Mouse (Mus musculus): ENCODE measurements around the gene Olfr1394. TPM values are rescaled to one million over a fixed set of nuclear protein-coding genes. Genes with fewer than 3 reads are reported as not detected.
"Not testable (repeated sequence)": the region's sequence is repeated elsewhere in the genome, so short reads cannot be mapped to it uniquely, and the experiment has no call there.

The Olfr1394 gene
- total RNA-seq, 2 experiments from 2014 or later: not detected

GRCm38 (mm10) chr11:49187701-49188100 is 33.5 kb downstream of the Olfr1394 start:
- no peak for DNase-seq
- intact Hi-C loops (cut with DNase I): loop anchor here (5.0 kb wide), 1 partner anchor 85 kb away; no protein-coding TSS in a partner anchor

DNA sequence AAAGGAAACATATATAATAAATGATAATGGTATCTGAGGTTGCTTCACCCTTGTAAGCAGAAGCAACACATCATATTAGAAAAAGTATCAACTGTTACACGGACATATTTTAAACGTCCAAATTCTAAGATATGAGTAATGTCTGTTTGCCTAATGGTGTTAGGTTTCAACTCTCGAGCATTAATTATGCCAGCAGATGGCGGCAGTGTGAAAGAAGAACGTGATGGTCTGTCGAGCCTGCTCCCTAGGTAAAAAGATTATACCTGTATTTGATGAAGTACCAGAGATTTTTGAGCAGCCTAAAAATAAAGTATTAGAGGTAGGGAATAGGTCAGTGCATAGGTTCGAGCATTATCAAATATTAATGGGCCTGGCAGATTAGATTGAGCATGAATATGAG is 35.6 kb downstream of the Olfr1394 start:
- intact Hi-C loops (cut with DNase I): loop anchor here (5.0 kb wide), 1 partner anchor 83 kb away; no protein-coding TSS in a partner anchor

GRCm38 (mm10) chr11:49191083-49191482 is 36.9 kb downstream of the Olfr1394 start:
- intact Hi-C loops (cut with DNase I): no loop called here
- no peak for DNase-seq

More for the DNA sequence above, 35.6 kb downstream of the Olfr1394 start:
- DNase-seq: peak; percentile 57

DNA sequence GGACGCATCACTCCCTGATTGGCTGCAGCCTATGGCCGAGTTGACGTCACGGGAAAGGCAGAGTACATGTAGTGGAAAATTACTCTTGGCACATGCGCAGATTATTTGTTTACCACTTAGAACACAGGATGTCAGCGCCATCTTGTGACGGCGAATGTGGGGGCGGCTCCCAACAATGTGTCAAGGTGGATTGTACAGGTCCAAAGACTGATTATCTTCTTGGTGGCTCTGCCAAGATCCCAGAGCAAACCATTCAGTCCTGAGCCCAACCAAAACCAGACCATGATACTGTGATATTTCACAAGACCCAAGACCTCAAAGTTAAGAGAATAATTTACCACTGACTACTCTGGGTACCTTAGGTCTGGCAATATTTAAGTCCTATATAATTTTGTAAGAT is 40.6 kb downstream of the Olfr1394 start:
- intact Hi-C loops (cut with DNase I); DNase-seq: not testable (repeated sequence)

- DNase-seq: no peak
- intact Hi-C loops (cut with DNase I): no loop called here
Measured at GRCm38 (mm10) chr11:49195819-49196322, 41.7 kb downstream of the Olfr1394 start.

GRCm38 (mm10) chr11:49200666-49201065 is 46.5 kb downstream of the Olfr1394 start:
- intact Hi-C loops (cut with DNase I): no loop called here
- no peak for DNase-seq

DNA sequence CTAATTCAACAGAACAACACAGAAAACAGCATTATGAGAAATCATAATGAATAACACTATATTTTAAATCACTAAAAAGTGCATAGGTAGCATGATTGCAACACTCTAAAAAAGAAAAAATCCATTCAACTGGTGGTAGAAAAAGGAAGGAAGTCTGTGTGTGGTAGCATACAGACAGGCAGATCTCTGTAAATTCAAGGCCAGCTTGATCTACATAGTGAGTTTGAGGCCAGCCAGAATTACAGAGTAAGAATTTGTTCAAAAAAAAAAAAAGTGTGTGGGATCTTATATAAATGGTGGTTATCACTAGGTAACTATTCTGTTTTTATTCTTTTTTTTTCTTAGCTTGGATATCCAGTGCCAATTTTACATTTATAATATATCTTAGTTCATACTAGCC is 47.0 kb downstream of the Olfr1394 start:
- DNase-seq: no peak
- intact Hi-C loops (cut with DNase I): no loop called here

- no peak for DNase-seq
- intact Hi-C loops (cut with DNase I): no loop called here
Measured at GRCm38 (mm10) chr11:49202071-49202470, 47.9 kb downstream of the Olfr1394 start.

DNA sequence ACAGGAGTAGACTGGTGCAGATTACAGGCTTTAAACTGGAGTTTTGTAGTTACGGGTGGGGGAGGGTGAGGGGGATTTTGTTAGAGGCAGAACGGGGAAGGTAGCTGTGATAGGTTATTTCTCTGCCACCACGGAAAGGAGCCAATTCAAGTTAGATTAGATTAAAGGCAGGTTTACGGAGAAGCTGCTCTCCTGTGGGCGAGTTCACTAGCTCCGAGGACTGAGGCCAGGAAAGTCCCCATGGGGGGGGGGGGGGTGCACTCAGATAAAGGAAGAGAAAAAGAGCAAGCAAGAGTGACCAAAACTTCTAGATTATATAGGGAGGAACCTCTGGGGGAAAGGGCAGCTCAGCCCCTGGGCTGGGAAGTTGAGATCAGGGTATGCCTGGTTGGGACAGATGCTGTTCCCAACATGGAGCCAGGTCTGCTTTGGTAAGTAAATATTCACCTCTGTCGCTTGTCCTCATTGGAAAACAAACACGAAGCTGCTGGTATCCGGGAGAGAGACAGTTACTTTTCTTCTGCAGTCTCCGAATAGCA is 48.4 kb downstream of the Olfr1394 start:
- intact Hi-C loops (cut with DNase I): no loop called here
- peak; percentile 12 for DNase-seq

DNA sequence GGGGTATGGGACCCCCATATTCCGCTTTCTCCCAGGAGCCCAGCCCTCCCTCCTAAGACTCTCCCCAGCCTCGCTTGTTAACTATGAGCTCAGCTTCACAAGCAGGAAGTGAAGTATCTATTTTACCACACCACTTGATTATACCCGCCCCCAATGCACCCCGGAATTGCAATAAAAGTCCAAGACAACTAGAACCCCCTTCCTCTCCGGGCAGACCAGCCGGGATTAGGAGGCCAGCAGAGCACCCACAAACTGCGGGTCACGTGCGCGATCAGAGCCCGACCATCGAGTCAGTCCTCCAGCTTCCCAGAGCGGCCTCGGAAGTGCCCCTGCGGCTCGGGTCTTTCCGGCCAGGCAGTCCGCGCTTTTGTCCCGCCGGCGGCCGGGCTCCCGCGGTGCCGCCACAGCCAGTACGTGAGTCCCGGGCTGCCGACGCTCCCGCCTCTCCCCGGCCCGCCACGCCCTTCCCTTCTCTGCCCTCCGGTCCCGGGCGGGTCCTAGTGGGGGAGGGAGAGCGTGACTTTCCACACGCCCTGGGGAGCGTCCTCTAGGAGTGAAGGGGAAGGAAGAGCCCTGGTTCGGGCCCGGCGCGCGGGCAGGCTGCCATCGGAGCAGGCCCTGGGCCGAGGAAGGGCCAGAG is 49.1 kb downstream of the Olfr1394 start, which contains the start of gene Zfp62:
TSS of gene Zfp62 (plus strand) at position 164 of the 640 bp plus-strand sequence.
- DNase-seq: peak; percentile 93
- intact Hi-C loops (cut with DNase I): no loop called here

- DNase-seq: peak; percentile 58
- intact Hi-C loops (cut with DNase I): no loop called here
Measured at GRCm38 (mm10) chr11:49203771-49204497, 49.8 kb downstream of the Olfr1394 start.

DNA sequence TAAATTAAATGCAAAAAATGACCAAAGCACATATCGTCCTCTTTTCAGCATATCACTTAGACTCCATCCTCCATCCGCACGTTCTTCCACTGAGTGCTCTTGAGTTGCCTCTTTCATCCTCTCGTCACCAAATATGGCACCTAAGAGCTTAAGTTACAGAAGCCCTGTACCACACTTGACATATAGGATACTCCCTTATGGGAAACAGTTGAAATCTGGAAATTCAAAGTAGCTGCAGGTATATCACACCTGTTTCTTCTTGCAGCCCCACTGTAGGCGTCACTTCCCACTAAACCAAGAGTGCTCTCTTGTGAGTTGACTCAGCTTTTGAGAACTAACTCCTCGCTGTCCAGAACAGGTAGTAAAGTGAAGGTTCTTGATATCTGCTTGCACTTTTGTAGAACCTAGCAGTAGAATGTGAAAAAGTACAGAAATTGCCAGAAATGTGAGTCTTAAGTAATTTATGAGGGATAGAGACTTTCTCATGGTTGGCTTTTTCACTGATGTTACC is 51.0 kb downstream of the Olfr1394 start:
- intact Hi-C loops (cut with DNase I): loop anchor here (5.0 kb wide), 1 partner anchor 37 kb away; the partner anchor contains the start of gene Mgat1
- no peak for DNase-seq

GRCm38 (mm10) chr11:49207495-49207894 is 53.3 kb downstream of the Olfr1394 start:
- intact Hi-C loops (cut with DNase I): loop anchor here (5.0 kb wide), 1 partner anchor 35 kb away; the partner anchor contains the start of gene Mgat1
- no peak for DNase-seq

Other genes with a start within 250 kb of the Olfr1394 start
- 1 to 10 TPM in 1 of 2 experiments, under 1 TPM in 1; 0.60 to 1.0 TPM for gene Psme2b, start 208.2 kb upstream of the Olfr1394 start, total RNA-seq (2021)
- gene Olfr56, start 175.5 kb upstream of the Olfr1394 start, total RNA-seq (2021): not detected
- gene 9930111J21Rik1, start 175.0 kb upstream of the Olfr1394 start, total RNA-seq (2021): under 1 TPM; 0.20 to 0.46 TPM
- gene Gm12185, start 162.2 kb upstream of the Olfr1394 start, total RNA-seq (2021): under 1 TPM; 0.06 to 0.10 TPM
- gene Tgtp1, start 160.2 kb upstream of the Olfr1394 start, total RNA-seq (2021): not detected
- gene 9930111J21Rik2, start 103.1 kb upstream of the Olfr1394 start, total RNA-seq (2021): 1 to 10 TPM in 1 of 2 experiments, under 1 TPM in 1; 0.56 to 1.0 TPM
- gene Tgtp2, start 90.2 kb upstream of the Olfr1394 start, total RNA-seq (2021): not detected
- gene Ifi47, start 77.8 kb upstream of the Olfr1394 start, total RNA-seq (2021): under 1 TPM; 0.48 to 0.90 TPM
- not detected for gene Olfr1396, start 39.5 kb upstream of the Olfr1394 start, total RNA-seq (2021)
- not detected for gene Olfr1395, start 12.1 kb upstream of the Olfr1394 start, total RNA-seq (2021)
- gene Btnl9, start 32.8 kb downstream of the Olfr1394 start, total RNA-seq (2021): under 1 TPM; 0.40 to 0.70 TPM
- gene Zfp62, start 48.9 kb downstream of the Olfr1394 start, total RNA-seq (2021): 10 to 100 TPM; 47.3 to 50.4 TPM
- gene Mgat1, start 89.8 kb downstream of the Olfr1394 start, total RNA-seq (2021): 10 to 100 TPM; 54.4 to 58.7 TPM
- under 1 TPM in 1 of 2 experiments, not detected in 1; 0.48 TPM for gene Olfr1393, start 123.9 kb downstream of the Olfr1394 start, total RNA-seq (2021)
- gene Olfr1392, start 130.9 kb downstream of the Olfr1394 start, total RNA-seq (2021): under 1 TPM in 1 of 2 experiments, not detected in 1; 0.34 TPM
- not detected for gene Olfr10, start 150.4 kb downstream of the Olfr1394 start, total RNA-seq (2021)
- not detected for gene Olfr1391, start 168.4 kb downstream of the Olfr1394 start, total RNA-seq (2021)
- not detected for gene Olfr1390, start 180.8 kb downstream of the Olfr1394 start, total RNA-seq (2021)

Data from left cerebral cortex, postnatal 4 days (tissue).